Mouse (Mus musculus) left cerebral cortex, postnatal 36 days (tissue): ENCODE data around the gene Nrp1. TPM values are rescaled to one million over a fixed set of nuclear protein-coding genes. Genes with fewer than 3 reads are reported as not detected.
A peak's percentile ranks its signal among the peaks of the same experiment; 100 is the strongest.

Experiments used
- DNase-seq, 2 experiments: peaks; one replicate each; pipeline ENCODE4 v3.0.0; 2021 to 2022; ENCODE audit warnings: low spot score in 2 of 2, mixed read lengths in 1 of 2
- intact Hi-C: fragments of 180-260 bp; cut with DNase I; formaldehyde crosslinking; loops from one replicate; pipeline ENCODE4 v1.15.1; 2025
- microRNA-seq: library from miRNA; unstranded; fragments of <30 nt; microRNA quantifications from one replicate; pipeline ENCODE4 v1.2.0, GENCODE M21; 2022
- total RNA-seq, 2 experiments: library from RNA; stranded (reverse); gene quantifications; 2 replicates each; pipeline ENCODE4 v1.2.3; 2021

Gene Nrp1
- total RNA-seq, 2 experiments from 2014 or later = 25.1 to 25.3 TPM

GRCm38 (mm10) chr8:128538378-128538777 is 180.0 kb downstream of the Nrp1 start:
- intact Hi-C loops = no loop called here
- DNase-seq = no peak

- intact Hi-C loops = no loop called here
- no peak for DNase-seq
These were observed 183.1 kb downstream of the Nrp1 start for GRCm38 (mm10) chr8:128541355-128542090.

- intact Hi-C loops = no loop called here
- no peak for DNase-seq
These were observed 185.9 kb downstream of the Nrp1 start for GRCm38 (mm10) chr8:128544128-128544846.

GRCm38 (mm10) chr8:128546287-128546686 is 187.9 kb downstream of the Nrp1 start:
- DNase-seq = no peak
- intact Hi-C loops = no loop called here

GRCm38 (mm10) chr8:128547361-128547760 is 189.0 kb downstream of the Nrp1 start:
- intact Hi-C loops = no loop called here
- no peak for DNase-seq

- intact Hi-C loops = no loop called here
- DNase-seq = no peak
These were observed 191.3 kb downstream of the Nrp1 start for GRCm38 (mm10) chr8:128549738-128550137.

GRCm38 (mm10) chr8:128551421-128552139 is 193.2 kb downstream of the Nrp1 start:
- intact Hi-C loops = no loop called here

More at GRCm38 (mm10) chr8:128551421-128552139, 193.2 kb downstream of the Nrp1 start:
- DNase-seq = peak; percentile 47 to 61

Small RNA genes lying within 50 kb of the gene (microRNA-seq; reads per million reads assigned to microRNA genes)
- gene Mir1903 = not detected
